Mouse (Mus musculus) midbrain, embryonic 14.5 days (tissue): ENCODE results near the gene Fyb. TPM values are rescaled to one million over a fixed set of nuclear protein-coding genes. Genes with fewer than 3 reads are reported as not detected.
A peak's percentile ranks its signal among the peaks of the same experiment; 100 is the strongest.

Experiments
- ATAC-seq: fragments of 200-750 bp; cut with Nextera tagmentation; 2 replicates; pipeline ENCODE4 v1.8.0; 2017; ENCODE audit warnings: moderate number of reproducible peaks, moderate library complexity; ENCODE audit not compliant: low FRiP score, low TSS enrichment
- DNase-seq: peaks from one replicate; pipeline ENCODE4 v3.0.0-alpha.2; 2015
- H3K27ac ChIP-seq: fragments of 300-500 bp; sonication (generic); replicated peaks from 2 replicates; pipeline ENCODE4 v1.5.1; 2014; ENCODE audit warnings: mild to moderate bottlenecking, low read depth, low read length, moderate library complexity
- H3K27me3 ChIP-seq: fragments of 300-500 bp; sonication (generic); 2 replicates; pipeline ENCODE4 v1.6.1; 2014; ENCODE audit warnings: low read length, control low read depth, mixed read lengths; ENCODE audit not compliant: control insufficient read depth, insufficient read depth
- H3K36me3 ChIP-seq: fragments of 300-500 bp; sonication (generic); 2 replicates; pipeline ENCODE4 v1.6.1; 2014; ENCODE audit warnings: low read length, control low read depth; ENCODE audit not compliant: control insufficient read depth, insufficient read depth
- H3K4me1 ChIP-seq: fragments of 300-500 bp; sonication (generic); 2 replicates; pipeline ENCODE4 v1.6.1; 2014; ENCODE audit warnings: mild to moderate bottlenecking, antibody characterized with exemption, low read length, control low read depth; ENCODE audit not compliant: control insufficient read depth, insufficient read depth
- H3K4me2 ChIP-seq: fragments of 300-500 bp; sonication (generic); 2 replicates; pipeline ENCODE4 v1.6.1; 2014; ENCODE audit warnings: mild to moderate bottlenecking, low read length, moderate library complexity
- H3K4me3 ChIP-seq: fragments of 300-500 bp; sonication (generic); replicated peaks from 2 replicates; pipeline ENCODE4 v1.5.1; 2014; ENCODE audit warnings: low read depth, low read length
- H3K9ac ChIP-seq: fragments of 300-500 bp; sonication (generic); replicated peaks from 2 replicates; pipeline ENCODE4 v1.6.1; 2014; ENCODE audit warnings: mild to moderate bottlenecking, low read length, moderate library complexity
- H3K9me3 ChIP-seq: fragments of 300-500 bp; sonication (generic); 2 replicates; pipeline ENCODE4 v1.6.1; 2016; ENCODE audit warnings: low read length, control low read depth, mixed read lengths; ENCODE audit not compliant: control insufficient read depth
- WGBS: fragments of 180-500 bp; shearing (Covaris S2); extraction: QIAGEN DNeasy Blood & Tissue Kit; methylation state at CpG from one replicate; pipeline ENCODE4 v1.1.7; 2014; 5-methylcytosine and 5-hydroxymethylcytosine counted together
- polyA plus RNA-seq: library from polyadenylated mRNA; unstranded; fragments of >200 nt; fragmentation: Nextera tagmentation; extraction: Ambion mirVana; gene quantifications from 2 replicates; pipeline ENCODE4 v1.2.1, GENCODE M21; 2014

Gene Fyb
- polyA plus RNA-seq, 1 experiment from 2014 or later: 6.1 TPM

DNA sequence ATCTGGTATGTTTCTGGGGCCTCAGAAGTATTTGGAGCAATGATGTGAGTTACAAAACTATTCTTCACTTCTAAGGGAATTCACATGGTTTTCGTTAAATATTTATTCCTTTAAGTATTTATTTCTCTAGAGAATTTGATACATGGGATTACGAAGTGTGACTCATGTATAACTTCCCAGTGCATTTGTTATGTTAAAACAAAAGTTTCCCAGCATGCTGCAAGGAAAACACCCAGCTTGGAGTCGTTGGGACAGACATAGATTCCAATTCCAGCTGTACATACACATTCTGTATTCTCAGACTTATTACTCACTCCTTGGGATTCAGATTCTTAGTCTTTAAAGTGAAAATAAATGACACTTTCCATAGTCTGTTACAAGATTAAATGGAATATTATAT, 112.8 kb downstream of the Fyb start:
- no peaks in the 10 kb centered on the region for H3K4me1 ChIP-seq
- ATAC-seq: no peak
- H3K9me3 ChIP-seq: no peaks in the 10 kb centered on the region
- H3K9ac ChIP-seq: no peak overlapping the region
- no peak overlapping the region for H3K27ac ChIP-seq
- H3K27me3 ChIP-seq: no peaks in the 10 kb centered on the region
- 82% methylated on average over 3 of the region's 3 CpGs for WGBS
- H3K36me3 ChIP-seq: no peaks in the 10 kb centered on the region
- no peak overlapping the region for H3K4me2 ChIP-seq
- DNase-seq: no peak
- H3K4me3 ChIP-seq: no peak overlapping the region

DNA sequence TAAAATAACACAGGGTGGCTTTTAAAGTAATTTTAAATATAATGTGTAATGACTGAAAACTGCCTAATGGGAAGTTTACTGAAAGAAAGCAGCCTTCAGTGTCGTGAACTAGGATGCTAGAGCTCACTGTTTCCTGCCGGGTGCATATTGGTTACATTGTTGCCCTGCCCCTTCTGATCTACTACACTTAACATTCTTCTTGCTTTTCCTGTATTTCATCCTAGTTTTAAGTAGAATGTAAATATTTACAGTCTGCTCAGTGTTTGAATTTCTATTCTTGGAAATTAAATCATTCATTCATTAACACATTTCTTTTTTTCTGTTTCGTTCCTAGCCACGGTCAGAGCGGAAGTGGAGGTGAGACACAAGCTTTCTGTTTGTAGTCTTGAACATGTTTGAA, 119.6 kb downstream of the Fyb start:
- ATAC-seq: no peak
- H3K9ac ChIP-seq: no peak overlapping the region
- H3K27me3 ChIP-seq: no peaks in the 10 kb centered on the region
- H3K9me3 ChIP-seq: no peaks in the 10 kb centered on the region
- H3K27ac ChIP-seq: no peak overlapping the region
- WGBS: 84% methylated on average over 5 of the region's 5 CpGs
- no peak overlapping the region for H3K4me2 ChIP-seq
- no peak overlapping the region for H3K4me3 ChIP-seq
- no peaks in the 10 kb centered on the region for H3K36me3 ChIP-seq
- no peak for DNase-seq
- no peaks in the 10 kb centered on the region for H3K4me1 ChIP-seq

DNA sequence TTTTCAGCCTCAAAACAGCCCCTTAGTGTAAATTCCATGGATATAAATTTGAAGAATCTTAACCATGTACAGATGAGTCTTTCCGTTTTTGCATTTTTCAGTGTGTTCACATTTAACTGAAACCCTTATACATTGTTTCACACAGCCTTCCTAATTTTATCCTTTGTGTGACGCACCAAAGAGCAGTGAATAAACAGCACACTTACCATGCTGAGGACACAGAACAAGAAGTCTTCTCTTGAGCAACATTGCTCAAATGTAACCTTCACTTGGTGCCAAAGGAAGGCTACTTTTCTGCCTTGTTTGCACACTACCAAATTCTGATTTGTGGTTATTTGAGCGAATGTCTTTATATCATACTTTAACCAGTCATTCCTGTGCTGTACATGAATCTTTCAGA, 122.8 kb downstream of the Fyb start:
- ATAC-seq: no peak
- no peak for DNase-seq
- Histone ChIP-seq H3K4me3 (no peak overlapping the region), H3K36me3 (no peaks in the 10 kb centered on the region), H3K9ac (no peak overlapping the region), H3K4me1 (no peaks in the 10 kb centered on the region), H3K27ac (no peak overlapping the region), H3K27me3 (no peaks in the 10 kb centered on the region), H3K9me3 (no peaks in the 10 kb centered on the region), H3K4me2 (no peak overlapping the region)
- WGBS: 91% methylated on average over 3 of the region's 3 CpGs

DNA sequence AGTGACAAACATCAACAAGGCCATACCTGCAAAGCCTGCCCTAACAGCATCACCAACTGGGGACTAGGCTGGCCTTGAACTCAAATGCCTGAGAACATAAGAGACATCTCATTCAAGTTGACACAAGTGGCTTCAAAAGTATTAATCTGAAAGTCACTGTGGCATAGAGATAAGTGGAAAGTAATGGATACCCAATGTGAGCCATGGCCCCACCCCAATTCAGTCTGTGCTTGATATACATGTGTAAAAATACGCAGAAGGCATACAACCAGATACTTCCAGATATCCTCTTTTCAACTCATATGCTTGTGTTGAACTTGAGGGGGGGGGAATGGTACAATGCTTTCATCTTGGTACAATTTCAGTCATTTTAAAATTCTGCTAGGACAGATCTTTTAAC, 124.4 kb downstream of the Fyb start:
- DNase-seq (no peak), ATAC-seq (no peak)
- H3K4me3 ChIP-seq: no peak overlapping the region
- WGBS: 72% methylated on average over 1 of the region's 1 CpGs
- no peaks in the 10 kb centered on the region for H3K36me3 ChIP-seq
- H3K27ac ChIP-seq: no peak overlapping the region
- H3K9me3 ChIP-seq: no peaks in the 10 kb centered on the region
- no peak overlapping the region for H3K9ac ChIP-seq
- H3K4me1 ChIP-seq: no peaks in the 10 kb centered on the region
- H3K27me3 ChIP-seq: no peaks in the 10 kb centered on the region
- no peak overlapping the region for H3K4me2 ChIP-seq

DNA sequence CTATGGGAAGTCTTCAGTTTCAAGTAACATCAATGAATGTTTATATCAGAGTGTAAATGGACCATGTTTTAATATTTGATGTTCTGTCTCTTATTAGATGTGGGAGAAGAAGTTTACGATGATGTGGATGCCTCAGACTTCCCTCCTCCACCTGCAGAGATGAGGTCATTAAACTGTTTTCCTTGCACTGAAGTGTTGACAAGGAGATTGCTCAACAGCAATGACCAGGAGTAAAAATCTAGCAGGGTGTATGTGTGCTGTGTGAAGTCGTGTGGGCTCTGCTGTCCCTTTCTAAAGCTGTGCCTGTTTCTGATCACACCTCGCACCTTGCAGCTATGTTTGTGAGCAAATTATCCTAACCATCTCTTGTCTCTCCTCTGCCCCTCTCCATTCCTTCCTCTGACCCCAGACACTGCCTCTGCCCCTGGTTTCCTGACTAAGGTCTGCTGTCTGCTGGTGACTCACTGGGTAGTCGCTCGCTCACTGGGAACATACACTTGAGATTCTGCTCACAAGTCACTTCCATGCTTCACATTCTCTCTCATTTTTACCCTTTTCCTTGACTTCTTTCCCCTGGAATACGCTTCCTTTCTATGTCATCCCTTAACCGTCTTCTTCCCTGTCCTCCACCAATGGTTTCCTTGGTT, 126.2 kb downstream of the Fyb start:
- H3K27me3 ChIP-seq: no peaks in the 10 kb centered on the region
- ATAC-seq (no peak), DNase-seq (no peak)
- no peak overlapping the region for H3K4me2 ChIP-seq
- no peaks in the 10 kb centered on the region for H3K36me3 ChIP-seq
- H3K4me3 ChIP-seq: no peak overlapping the region
- H3K27ac ChIP-seq: no peak overlapping the region
- 90% methylated on average over 7 of the region's 7 CpGs for WGBS
- H3K9ac ChIP-seq: no peak overlapping the region
- H3K9me3 ChIP-seq: no peaks in the 10 kb centered on the region
- no peaks in the 10 kb centered on the region for H3K4me1 ChIP-seq

DNA sequence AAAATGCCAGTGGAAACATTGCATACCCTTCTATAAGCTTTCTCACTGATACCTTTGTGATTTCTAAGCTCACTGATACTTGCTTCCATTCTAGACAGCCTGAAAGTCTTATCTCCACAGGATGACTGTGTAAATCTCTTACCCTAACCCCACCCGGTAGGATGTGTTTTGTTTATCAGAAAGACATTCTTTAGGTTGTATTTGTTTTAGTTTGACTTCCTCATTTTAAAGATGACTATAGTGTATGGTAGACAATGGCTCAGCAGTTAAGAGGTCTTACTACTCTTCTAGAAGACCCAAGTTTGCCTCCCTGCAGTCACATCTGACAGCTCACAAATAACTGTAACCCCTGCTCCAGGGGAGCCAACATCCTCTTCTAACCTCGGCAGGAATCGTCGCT, 130.4 kb downstream of the Fyb start:
- Histone ChIP-seq H3K36me3 (no peaks in the 10 kb centered on the region), H3K9ac (no peak overlapping the region), H3K9me3 (no peaks in the 10 kb centered on the region), H3K4me3 (no peak overlapping the region), H3K4me2 (no peak overlapping the region), H3K27ac (no peak overlapping the region), H3K4me1 (no peaks in the 10 kb centered on the region), H3K27me3 (no peaks in the 10 kb centered on the region)
- DNase-seq (no peak), ATAC-seq (no peak)
- 80% methylated on average over 4 of the region's 4 CpGs for WGBS

DNA sequence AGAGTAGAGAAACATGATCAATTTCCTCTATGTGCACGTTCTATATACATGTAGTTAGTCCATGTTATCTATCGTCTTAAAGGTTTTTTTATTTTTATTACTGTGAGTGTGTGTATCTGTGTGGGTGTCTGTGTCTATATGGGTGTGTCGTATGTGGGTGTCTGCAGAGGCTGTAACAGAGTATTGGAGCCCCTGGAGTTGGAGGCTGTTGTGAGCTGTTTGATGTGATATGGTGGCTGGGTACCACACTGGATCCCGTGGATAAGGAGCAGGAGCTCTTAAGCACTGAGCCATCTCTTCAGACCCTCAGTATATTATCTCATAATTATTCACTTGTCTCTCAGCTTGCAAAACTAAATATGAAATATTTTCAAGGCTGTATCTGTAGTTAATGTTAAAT, 135.4 kb downstream of the Fyb start:
- 88% methylated on average over 4 of the region's 4 CpGs for WGBS

DNA sequence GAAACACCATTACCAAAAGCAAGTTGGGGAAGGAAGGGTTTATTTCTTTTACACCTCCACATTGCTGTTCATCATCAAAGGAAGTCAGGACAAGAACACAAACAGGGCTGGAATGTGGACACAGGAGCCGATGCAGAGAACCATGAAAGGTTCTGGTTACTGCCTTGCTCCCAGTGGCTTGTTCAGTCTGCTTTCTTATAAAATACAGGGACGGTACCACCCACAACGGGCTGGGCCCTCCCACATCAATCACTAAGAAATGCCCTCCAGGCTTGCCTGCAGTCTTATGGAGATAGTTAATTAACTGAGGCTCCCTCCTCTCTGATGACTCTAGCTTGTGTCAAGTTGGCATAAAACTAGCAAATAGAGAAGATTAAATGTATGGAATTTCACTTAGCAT, 139.3 kb downstream of the Fyb start:
- H3K27me3 ChIP-seq: no peaks in the 10 kb centered on the region

More for the DNA sequence above, 135.4 kb downstream of the Fyb start:
- Histone ChIP-seq H3K4me1 (no peaks in the 10 kb centered on the region), H3K9ac (no peak overlapping the region), H3K9me3 (no peaks in the 10 kb centered on the region), H3K27me3 (no peaks in the 10 kb centered on the region), H3K4me2 (no peak overlapping the region), H3K4me3 (no peak overlapping the region), H3K36me3 (no peaks in the 10 kb centered on the region), H3K27ac (no peak overlapping the region)
- ATAC-seq: no peak
- DNase-seq: no peak

DNA sequence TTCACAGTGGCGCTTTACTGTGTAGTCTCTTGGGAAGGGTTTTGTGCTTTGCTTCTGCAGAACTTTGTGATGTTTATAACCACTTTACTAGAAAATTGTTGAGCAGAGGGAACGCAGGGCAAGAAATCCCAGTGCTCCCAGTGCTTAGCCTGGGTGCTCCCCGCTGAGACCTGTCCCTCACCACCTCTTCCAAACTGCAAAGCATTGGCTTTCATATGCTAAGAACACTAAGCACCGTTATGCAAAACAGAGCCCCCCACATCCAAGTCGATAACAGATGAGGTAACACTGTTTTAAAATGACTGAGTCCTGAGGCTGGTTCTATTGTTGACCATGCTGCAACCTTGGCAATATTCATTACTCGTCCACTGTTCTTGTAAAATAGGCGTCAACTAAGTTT, 141.3 kb downstream of the Fyb start:
- Histone ChIP-seq H3K4me3 (no peak overlapping the region), H3K27ac (no peak overlapping the region), H3K9ac (no peak overlapping the region), H3K4me2 (no peak overlapping the region), H3K27me3 (no peaks in the 10 kb centered on the region), H3K36me3 (no peaks in the 10 kb centered on the region), H3K9me3 (no peaks in the 10 kb centered on the region), H3K4me1 (no peaks in the 10 kb centered on the region)
- no peak for DNase-seq
- ATAC-seq: no peak
- WGBS: 70% methylated on average over 7 of the region's 7 CpGs

More for the DNA sequence above, 139.3 kb downstream of the Fyb start:
- no peak overlapping the region for H3K9ac ChIP-seq
- 40% methylated on average over 3 of the region's 3 CpGs for WGBS
- peak; percentile 7 for DNase-seq
- H3K4me1 ChIP-seq: no peaks in the 10 kb centered on the region
- ATAC-seq: no peak
- H3K4me3 ChIP-seq: no peak overlapping the region
- H3K36me3 ChIP-seq: no peaks in the 10 kb centered on the region
- no peak overlapping the region for H3K27ac ChIP-seq
- no peaks in the 10 kb centered on the region for H3K9me3 ChIP-seq
- no peak overlapping the region for H3K4me2 ChIP-seq
